Mouse (Mus musculus) embryonic facial prominence, embryonic 15.5 days (tissue): Measurements from ENCODE around the gene Tnfsf11. TPM values are rescaled to one million over a fixed set of nuclear protein-coding genes. Genes with fewer than 3 reads are reported as not detected.

Experiments used
- ATAC-seq: fragments of 200-750 bp; cut with Nextera tagmentation; 2 replicates; pipeline ENCODE4 v1.8.0; 2017; ENCODE audit warnings: low read depth, moderate TSS enrichment; ENCODE audit not compliant: insufficient number of reproducible peaks, low FRiP score, low TSS enrichment
- H3K27ac ChIP-seq: fragments of 300-500 bp; sonication (generic); replicated peaks from 2 replicates; pipeline ENCODE4 v1.5.1; 2015; ENCODE audit warnings: mild to moderate bottlenecking, inconsistent platforms
- H3K27me3 ChIP-seq: fragments of 300-500 bp; sonication (generic); 2 replicates; pipeline ENCODE4 v1.6.1; 2015; ENCODE audit warnings: inconsistent platforms
- H3K36me3 ChIP-seq: fragments of 300-500 bp; sonication (generic); 2 replicates; pipeline ENCODE4 v1.6.1; 2015; ENCODE audit warnings: mild to moderate bottlenecking, inconsistent platforms
- H3K4me1 ChIP-seq: fragments of 300-500 bp; sonication (generic); 2 replicates; pipeline ENCODE4 v1.6.1; 2015; ENCODE audit warnings: inconsistent platforms
- H3K4me2 ChIP-seq: fragments of 300-500 bp; sonication (generic); replicated peaks from 2 replicates; pipeline ENCODE4 v1.6.1; 2015; ENCODE audit warnings: mild to moderate bottlenecking, inconsistent platforms
- H3K4me3 ChIP-seq: fragments of 300-500 bp; sonication (generic); replicated peaks from 2 replicates; pipeline ENCODE4 v1.5.1; 2015; ENCODE audit warnings: mild to moderate bottlenecking, inconsistent platforms
- H3K9ac ChIP-seq: fragments of 300-500 bp; sonication (generic); 2 replicates; pipeline ENCODE4 v1.6.1; 2015; ENCODE audit warnings: inconsistent platforms
- H3K9me3 ChIP-seq: fragments of 300-500 bp; sonication (generic); replicated peaks from 2 replicates; pipeline ENCODE4 v1.6.1; 2016; ENCODE audit warnings: inconsistent platforms
- WGBS: fragments of 180-500 bp; shearing (Covaris S2); methylation state at CpG from one replicate; pipeline ENCODE4 v1.1.7; 2015; 5-methylcytosine and 5-hydroxymethylcytosine counted together
- polyA plus RNA-seq: library from polyadenylated mRNA; unstranded; fragments of >200 nt; fragmentation: Nextera tagmentation; extraction: Ambion mirVana; gene quantifications from 2 replicates; pipeline ENCODE4 v1.2.1, GENCODE M21; 2015

The Tnfsf11 gene
- polyA plus RNA-seq, 1 experiment from 2014 or later = 2.5 TPM

- no peak overlapping the region; the same call in 1 of the 2 replicates for H3K27ac ChIP-seq
- no peak overlapping the region for H3K4me3 ChIP-seq
- H3K9ac ChIP-seq = no peak overlapping the region
- peak; percentile 43 for ATAC-seq
- 62% methylated on average over 8 of the region's 8 CpGs for WGBS
- H3K9me3 ChIP-seq = no peaks in the 10 kb centered on the region
- H3K36me3 ChIP-seq = no peaks in the 10 kb centered on the region
- no peaks in the 10 kb centered on the region for H3K27me3 ChIP-seq
- no peak overlapping the region for H3K4me2 ChIP-seq
- H3K4me1 ChIP-seq = no peaks in the 10 kb centered on the region
Measured at GRCm38 (mm10) chr14:78329765-78330451, 22.1 kb upstream of the Tnfsf11 start.

- ATAC-seq = no peak
- 92% methylated on average over 1 of the region's 1 CpGs for WGBS
- no peaks in the 10 kb centered on the region for H3K27me3 ChIP-seq
- no peaks in the 10 kb centered on the region for H3K4me1 ChIP-seq
- H3K27ac ChIP-seq = no peak overlapping the region
- H3K4me2 ChIP-seq = no peak overlapping the region
- no peak overlapping the region for H3K4me3 ChIP-seq
- H3K9me3 ChIP-seq = no peaks in the 10 kb centered on the region
- H3K36me3 ChIP-seq = no peaks in the 10 kb centered on the region
- no peak overlapping the region for H3K9ac ChIP-seq
Measured at GRCm38 (mm10) chr14:78323356-78323755, 15.5 kb upstream of the Tnfsf11 start.

- Histone ChIP-seq H3K36me3 (no peaks in the 10 kb centered on the region), H3K4me2 (no peak overlapping the region), H3K9me3 (no peaks in the 10 kb centered on the region), H3K4me1 (no peaks in the 10 kb centered on the region), H3K27ac (no peak overlapping the region), H3K9ac (no peak overlapping the region), H3K4me3 (no peak overlapping the region), H3K27me3 (no peaks in the 10 kb centered on the region)
- WGBS = 83% methylated on average over 9 of the region's 9 CpGs
- no peak for ATAC-seq
Measured at GRCm38 (mm10) chr14:78322916-78323315, 15.1 kb upstream of the Tnfsf11 start.

GRCm38 (mm10) chr14:78320248-78320647 lies 12.4 kb upstream of the Tnfsf11 start:
- H3K27me3 ChIP-seq = no peaks in the 10 kb centered on the region
- H3K9me3 ChIP-seq = no peaks in the 10 kb centered on the region

GRCm38 (mm10) chr14:78319580-78319979 lies 11.7 kb upstream of the Tnfsf11 start:
- 84% methylated on average over 5 of the region's 5 CpGs for WGBS
- no peaks in the 10 kb centered on the region for H3K4me1 ChIP-seq
- no peak overlapping the region for H3K27ac ChIP-seq
- H3K4me3 ChIP-seq = no peak overlapping the region
- no peaks in the 10 kb centered on the region for H3K9me3 ChIP-seq
- no peak for ATAC-seq
- H3K27me3 ChIP-seq = no peaks in the 10 kb centered on the region
- H3K4me2 ChIP-seq = no peak overlapping the region
- no peak overlapping the region for H3K9ac ChIP-seq
- no peaks in the 10 kb centered on the region for H3K36me3 ChIP-seq

More at GRCm38 (mm10) chr14:78320248-78320647, 12.4 kb upstream of the Tnfsf11 start:
- H3K4me1 ChIP-seq = no peaks in the 10 kb centered on the region
- 76% methylated on average over 6 of the region's 6 CpGs for whole genome bisulfite sequencing
- H3K27ac ChIP-seq = no peak overlapping the region
- no peak for ATAC-seq
- H3K4me3 ChIP-seq = no peak overlapping the region
- no peak overlapping the region for H3K4me2 ChIP-seq
- no peak overlapping the region for H3K9ac ChIP-seq
- H3K36me3 ChIP-seq = no peaks in the 10 kb centered on the region

- H3K27me3 ChIP-seq = no peaks in the 10 kb centered on the region
- H3K9me3 ChIP-seq = no peaks in the 10 kb centered on the region
- no peak overlapping the region for H3K4me3 ChIP-seq
- no peak overlapping the region for H3K9ac ChIP-seq
- ATAC-seq = no peak
- no peak overlapping the region for H3K4me2 ChIP-seq
- no peak overlapping the region for H3K27ac ChIP-seq
- WGBS = 61% methylated on average over 3 of the region's 3 CpGs
- H3K4me1 ChIP-seq = no peaks in the 10 kb centered on the region
- no peaks in the 10 kb centered on the region for H3K36me3 ChIP-seq
Measured at GRCm38 (mm10) chr14:78319000-78319399, 11.2 kb upstream of the Tnfsf11 start.

- Histone ChIP-seq H3K4me1 (no peaks in the 10 kb centered on the region), H3K36me3 (no peaks in the 10 kb centered on the region), H3K4me2 (no peak overlapping the region), H3K27ac (no peak overlapping the region), H3K4me3 (no peak overlapping the region), H3K9me3 (no peaks in the 10 kb centered on the region), H3K9ac (no peak overlapping the region), H3K27me3 (no peaks in the 10 kb centered on the region)
- ATAC-seq = no peak
- 78% methylated on average over 5 of the region's 5 CpGs for WGBS
Measured at GRCm38 (mm10) chr14:78317623-78318022, 9.8 kb upstream of the Tnfsf11 start.

GRCm38 (mm10) chr14:78300914-78301313 lies 6.9 kb downstream of the Tnfsf11 start:
- ATAC-seq = no peak
- no peaks in the 10 kb centered on the region for H3K36me3 ChIP-seq
- no peak overlapping the region for H3K4me2 ChIP-seq
- peaks cover 4% of the 10 kb centered on the region; the same call in 1 of the 2 replicates for H3K27me3 ChIP-seq
- 0 out of 2 replicates have a peak, but pooled peaks cover 3% of the 10 kb centered on the region for H3K4me1 ChIP-seq
- H3K4me3 ChIP-seq = no peak overlapping the region
- no peak overlapping the region for H3K27ac ChIP-seq
- H3K9me3 ChIP-seq = no peaks in the 10 kb centered on the region
- H3K9ac ChIP-seq = no peak overlapping the region
- WGBS = 79% methylated on average over 3 of the region's 3 CpGs

- Histone ChIP-seq H3K4me3 (no peak overlapping the region), H3K36me3 (no peaks in the 10 kb centered on the region), H3K27ac (no peak overlapping the region), H3K27me3 (peaks cover 12% of the 10 kb centered on the region), H3K4me2 (no peak overlapping the region), H3K9ac (no peak overlapping the region), H3K9me3 (no peaks in the 10 kb centered on the region), H3K4me1 (0 out of 2 replicates have a peak, but pooled peaks cover 3% of the 10 kb centered on the region)
- 90% methylated on average over 7 of the region's 7 CpGs for WGBS
- ATAC-seq = no peak
Measured at GRCm38 (mm10) chr14:78292687-78293086, 15.2 kb downstream of the Tnfsf11 start.

GRCm38 (mm10) chr14:78289912-78290523 lies 17.8 kb downstream of the Tnfsf11 start:
- Histone ChIP-seq H3K4me3 (no peak overlapping the region), H3K4me2 (no peak overlapping the region), H3K36me3 (no peaks in the 10 kb centered on the region), H3K27ac (no peak overlapping the region), H3K9ac (no peak overlapping the region), H3K9me3 (no peaks in the 10 kb centered on the region), H3K27me3 (peaks cover 12% of the 10 kb centered on the region), H3K4me1 (no peaks in the 10 kb centered on the region)
- no peak for ATAC-seq
- 73% methylated on average over 9 of the region's 9 CpGs for WGBS

- H3K9ac ChIP-seq = no peak overlapping the region
Measured at GRCm38 (mm10) chr14:78288903-78289302, 18.9 kb downstream of the Tnfsf11 start.

More at GRCm38 (mm10) chr14:78288903-78289302, 18.9 kb downstream of the Tnfsf11 start:
- Histone ChIP-seq H3K4me3 (no peak overlapping the region), H3K4me2 (no peak overlapping the region), H3K27ac (no peak overlapping the region), H3K36me3 (no peaks in the 10 kb centered on the region), H3K27me3 (peaks cover 12% of the 10 kb centered on the region), H3K4me1 (no peaks in the 10 kb centered on the region), H3K9me3 (no peaks in the 10 kb centered on the region)
- no peak for ATAC-seq
- WGBS = 28% methylated on average over 5 of the region's 5 CpGs
